Comparison of ENCODE assay signal across 13 mouse cellular contexts in the genomic region with DNA sequence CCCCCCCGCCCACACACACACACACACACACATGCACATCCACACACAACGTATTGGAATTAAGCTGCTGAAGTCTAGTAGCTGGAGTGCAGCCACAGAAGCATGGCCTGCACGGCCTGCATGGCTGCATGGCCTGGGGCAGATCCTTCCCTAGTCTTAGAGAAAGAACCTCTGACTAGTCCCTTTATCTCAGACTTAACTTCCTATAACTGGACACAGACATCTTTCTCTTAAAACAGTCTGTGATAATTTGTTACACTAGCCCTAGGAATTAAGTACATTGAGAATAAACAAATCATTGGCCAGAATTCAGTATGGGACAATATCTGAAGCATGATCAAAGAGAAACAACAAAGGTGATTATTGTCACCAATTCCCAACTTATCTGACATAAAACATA. TPM values are rescaled to one million over a fixed set of nuclear protein-coding genes. Genes with fewer than 3 reads are reported as not detected.
DNase-seq lines count a peak whose midpoint lies in the region; ATAC-seq and TF ChIP-seq lines count a peak whose summit lies in the region.
"Had no signal": no experiment of that assay in that cellular context is flagged by ENCODE, and none has a peak within 500 bp of the region (broad histone marks: within the 10 kb centered on the region; RNA-seq: fewer than 3 reads in every experiment).

No protein-coding gene starts in this region.

- DNase-seq in heart, postnatal 36 days = no peak
- DNase-seq in layer of hippocampus, adult 2 months (ENCODE audit: low spot score in 2 of 2) = no peak
- no peak for DNase-seq in layer of hippocampus, adult 9-11 months
- DNase-seq: cerebellum, postnatal 10 days; right cerebral cortex, postnatal 25 days; thymus, postnatal 14 days had no signal

- no peaks in the 10 kb centered on the region for H3K36me3 ChIP-seq in heart, embryonic 12.5 days
- no peaks in the 10 kb centered on the region for H3K36me3 ChIP-seq in liver, embryonic 16.5 days (ENCODE audit: control insufficient read depth, insufficient read depth)
- no peaks in the 10 kb centered on the region for H3K36me3 ChIP-seq in forebrain, embryonic 16.5 days (ENCODE audit: control insufficient read depth, insufficient read depth)
- H3K36me3 ChIP-seq: limb, embryonic 13.5 days had no signal

- WGBS in heart, embryonic 12.5 days = 46% methylated on average over 3 of the region's 3 CpGs
- WGBS in liver, embryonic 16.5 days (ENCODE audit: insufficient replicate concordance) = 34% methylated on average over 3 of the region's 3 CpGs
- WGBS in forebrain, embryonic 16.5 days = 71% methylated on average over 3 of the region's 3 CpGs

- peaks cover 60% of the 10 kb centered on the region for H3K4me1 ChIP-seq in heart, embryonic 12.5 days (replicated peaks)
- H3K4me1 ChIP-seq in bone marrow macrophage, adult 2 months (ENCODE audit: control insufficient read depth, insufficient read depth, low read length) = peaks cover 42% of the 10 kb centered on the region
- peaks cover 47% of the 10 kb centered on the region for H3K4me1 ChIP-seq in liver, embryonic 16.5 days (ENCODE audit: control insufficient read depth, low read depth, low read length)
- peaks cover 24% of the 10 kb centered on the region for H3K4me1 ChIP-seq in forebrain, embryonic 16.5 days (replicated peaks; ENCODE audit: control insufficient read depth, insufficient read depth, low read length)

- peak overlapping the region; percentile 51; the same call in 1 of the 2 replicates for H3K27ac ChIP-seq in heart, embryonic 12.5 days (ENCODE audit: poor library complexity, severe bottlenecking)
- H3K27ac ChIP-seq in layer of hippocampus, adult 2 months = peak overlapping the region; percentile 85; the same call in 1 of the 2 replicates
- peak overlapping the region; percentile 94 for H3K27ac ChIP-seq in bone marrow macrophage, adult 2 months (ENCODE audit: insufficient read depth, low read depth, low read length)
- no peak overlapping the region for H3K27ac ChIP-seq in liver, embryonic 16.5 days (ENCODE audit: low read length)
- H3K27ac ChIP-seq in forebrain, embryonic 16.5 days (ENCODE audit: low read length) = no peak overlapping the region
- H3K27ac ChIP-seq: limb, embryonic 13.5 days had no signal

- no peaks in the 10 kb centered on the region for H3K9me3 ChIP-seq in heart, embryonic 12.5 days (replicated peaks)
- no peaks in the 10 kb centered on the region for H3K9me3 ChIP-seq in liver, embryonic 16.5 days (replicated peaks; ENCODE audit: control insufficient read depth, low read length)
- no peaks in the 10 kb centered on the region for H3K9me3 ChIP-seq in forebrain, embryonic 16.5 days (ENCODE audit: control insufficient read depth, low read length)
- H3K9me3 ChIP-seq: limb, embryonic 13.5 days had no signal

- no peak overlapping the region for H3K4me3 ChIP-seq in heart, embryonic 12.5 days
- no peak overlapping the region for H3K4me3 ChIP-seq in layer of hippocampus, adult 2 months
- H3K4me3 ChIP-seq in bone marrow macrophage, adult 2 months (ENCODE audit: insufficient read depth, low read length) = no peak overlapping the region
- H3K4me3 ChIP-seq in liver, embryonic 16.5 days (ENCODE audit: low read depth, low read length) = no peak overlapping the region
- H3K4me3 ChIP-seq in forebrain, embryonic 16.5 days (replicated peaks; ENCODE audit: low read length) = no peak overlapping the region

- no peak for ATAC-seq in heart, embryonic 12.5 days (ENCODE audit: insufficient number of reproducible peaks, low FRiP score)
- no peak for ATAC-seq in liver, embryonic 16.5 days (ENCODE audit: low read depth)
- ATAC-seq in forebrain, embryonic 16.5 days = no peak
- ATAC-seq in megakaryocyte, adult 5-6 weeks (ENCODE audit: poor library complexity, severe bottlenecking) = no peak
- ATAC-seq: midbrain, embryonic 16.5 days had no signal

- intact Hi-C loops in heart, postnatal 36 days (cut with DNase I) = loop anchor here (5.0 kb wide), 3 partner anchors 90 to 165 kb away; no protein-coding TSS in a partner anchor

- no peak overlapping the region for H3K9ac ChIP-seq in heart, embryonic 12.5 days
- H3K9ac ChIP-seq in liver, embryonic 16.5 days (ENCODE audit: low read depth, low read length) = no peak overlapping the region
- H3K9ac ChIP-seq in forebrain, embryonic 16.5 days (replicated peaks; ENCODE audit: low read depth, low read length) = no peak overlapping the region
- H3K9ac ChIP-seq: limb, embryonic 13.5 days had no signal

- H3K4me2 ChIP-seq in heart, embryonic 12.5 days = peak overlapping the region; percentile 85
- 0 out of 2 replicates have a peak overlapping the region, but pooled peaks have one; percentile 100 for H3K4me2 ChIP-seq in liver, embryonic 16.5 days (ENCODE audit: low read depth, low read length)
- no peak overlapping the region for H3K4me2 ChIP-seq in forebrain, embryonic 16.5 days (ENCODE audit: low read length)

- no peak for TF ChIP-seq CTCF in layer of hippocampus, adult 2 months (conservative IDR thresholded peaks at IDR 0.05)
- TF ChIP-seq CTCF in bone marrow macrophage, adult 2 months (IDR thresholded peaks at IDR 0.05; ENCODE audit: low read depth, low read length) = no peak

- H3K27me3 ChIP-seq in heart, embryonic 12.5 days (replicated peaks) = no peaks in the 10 kb centered on the region
- H3K27me3 ChIP-seq in liver, embryonic 16.5 days (ENCODE audit: control insufficient read depth, insufficient read depth, low read depth, low read length) = no peaks in the 10 kb centered on the region
- no peaks in the 10 kb centered on the region for H3K27me3 ChIP-seq in forebrain, embryonic 16.5 days (replicated peaks; ENCODE audit: control insufficient read depth, insufficient read depth, low read length)
- H3K27me3 ChIP-seq: limb, embryonic 13.5 days had no signal

- no peak for TF ChIP-seq POLR2A in bone marrow macrophage, adult 2 months (IDR thresholded peaks at IDR 0.05; ENCODE audit: borderline replicate concordance, low read depth, low read length)

RNA-seq across cellular contexts. Expression of a gene that starts 2.0 kb away (rescaled TPM):
- 297 and 319 TPM in 2 replicates for polyA plus RNA-seq in heart, embryonic 12.5 days (2016; fragmentation: Nextera tagmentation; extraction: Ambion mirVana)
- 100 to 1,000 TPM; 774 to 837 TPM for total RNA-seq in heart, postnatal 36 days (2021)
- total RNA-seq in layer of hippocampus, adult 2 months (2021) = 10 to 100 TPM; 85.8 to 96.9 TPM
- 115 and 122 TPM in 2 replicates for polyA plus RNA-seq in bone marrow macrophage, adult 2 months (2012; ENCODE audit: insufficient read depth, insufficient read length, missing spikeins)
- polyA plus RNA-seq in liver, embryonic 16.5 days (2015; fragmentation: Nextera tagmentation; extraction: Ambion mirVana) = 77.1 and 78.5 TPM in 2 replicates
- 388 and 450 TPM in 2 replicates for polyA plus RNA-seq in forebrain, embryonic 16.5 days (2015; fragmentation: Nextera tagmentation; extraction: Ambion mirVana)
- 108 and 109 TPM in 2 replicates for total RNA-seq in megakaryocyte, adult 5-6 weeks (2015)
- total RNA-seq in megakaryocyte, adult 5-6 weeks (2017) = 133 and 136 TPM in 2 replicates

Comparison
In these comparisons a context has a peak if more than half of its experiments do, and no peak if none do; other contexts are left out.
1. H3K27ac ChIP-seq: peak in heart, embryonic 12.5 days (single experiment), layer of hippocampus, adult 2 months (single experiment) and bone marrow macrophage, adult 2 months (single experiment); none in liver, embryonic 16.5 days (single experiment) and forebrain, embryonic 16.5 days (single experiment).